Mouse (Mus musculus): ENCODE data around the gene Scn1b.

- TF ChIP-seq CTCF (IDR thresholded peaks at IDR 0.05; ENCODE audit: insufficient read depth, low read depth, low read length) (no peak), POLR2A (IDR thresholded peaks at IDR 0.05; ENCODE audit: insufficient read depth, low read depth, low read length) (no peak)
These were observed 52.6 kb downstream of the Scn1b start for GRCm38 (mm10) chr7:31074061-31074712.

Measured in olfactory bulb, adult 2 months (tissue).